Mouse (Mus musculus): ENCODE data around the gene Pdss2.
"Not testable (repeated sequence)": the region's sequence is repeated elsewhere in the genome, so short reads cannot be mapped to it uniquely, and the experiment has no call there.

The Pdss2 gene

GRCm38 (mm10) chr10:43375286-43375685 is 154.0 kb downstream of the Pdss2 start:
- no peak for DNase-seq (ENCODE audit: low read depth)

GRCm38 (mm10) chr10:43376749-43377148 is 155.5 kb downstream of the Pdss2 start:
- DNase-seq (ENCODE audit: low read depth) = no peak

GRCm38 (mm10) chr10:43378279-43378678 is 157.0 kb downstream of the Pdss2 start:
- DNase-seq (ENCODE audit: low read depth) = peak; percentile 67

GRCm38 (mm10) chr10:43378732-43379644 is 157.7 kb downstream of the Pdss2 start:
- no peak for DNase-seq (ENCODE audit: low read depth)

- no peak for DNase-seq (ENCODE audit: low read depth)
Measured at GRCm38 (mm10) chr10:43382660-43383059, 161.4 kb downstream of the Pdss2 start.

- no peak for DNase-seq (ENCODE audit: low read depth)
Measured at GRCm38 (mm10) chr10:43384623-43385022, 163.3 kb downstream of the Pdss2 start.

- no peak for DNase-seq (ENCODE audit: low read depth)
Measured at GRCm38 (mm10) chr10:43392921-43393320, 171.6 kb downstream of the Pdss2 start.

GRCm38 (mm10) chr10:43393818-43394217 is 172.5 kb downstream of the Pdss2 start:
- no peak for DNase-seq (ENCODE audit: low read depth)

- no peak for DNase-seq (ENCODE audit: low read depth)
Measured at GRCm38 (mm10) chr10:43395824-43396223, 174.5 kb downstream of the Pdss2 start.

- no peak for DNase-seq (ENCODE audit: low read depth)
Measured at GRCm38 (mm10) chr10:43399596-43400316, 178.5 kb downstream of the Pdss2 start.

- DNase-seq (ENCODE audit: low read depth) = no peak
Measured at GRCm38 (mm10) chr10:43406107-43406506, 184.8 kb downstream of the Pdss2 start.

GRCm38 (mm10) chr10:43406885-43407284 is 185.6 kb downstream of the Pdss2 start:
- no peak for DNase-seq (ENCODE audit: low read depth)

GRCm38 (mm10) chr10:43409506-43410230 is 188.4 kb downstream of the Pdss2 start:
- no peak for DNase-seq (ENCODE audit: low read depth)

- DNase-seq (ENCODE audit: low read depth) = not testable (repeated sequence)
Measured at GRCm38 (mm10) chr10:43411164-43411563, 189.9 kb downstream of the Pdss2 start.

- DNase-seq (ENCODE audit: low read depth) = no peak
Measured at GRCm38 (mm10) chr10:43417346-43417745, 196.1 kb downstream of the Pdss2 start.

GRCm38 (mm10) chr10:43420660-43421413 is 199.6 kb downstream of the Pdss2 start:
- no peak for DNase-seq (ENCODE audit: low read depth)

GRCm38 (mm10) chr10:43422061-43422770 is 200.9 kb downstream of the Pdss2 start:
- no peak for DNase-seq (ENCODE audit: low read depth)

- DNase-seq (ENCODE audit: low read depth) = peak; percentile 26
Measured at GRCm38 (mm10) chr10:43424545-43424944, 203.3 kb downstream of the Pdss2 start.

GRCm38 (mm10) chr10:43430606-43431005 is 209.3 kb downstream of the Pdss2 start:
- DNase-seq (ENCODE audit: low read depth) = no peak

- DNase-seq (ENCODE audit: low read depth) = no peak
Measured at GRCm38 (mm10) chr10:43434326-43434725, 213.0 kb downstream of the Pdss2 start.

GRCm38 (mm10) chr10:43435757-43436156 is 214.5 kb downstream of the Pdss2 start:
- no peak for DNase-seq (ENCODE audit: low read depth)
